Mouse (Mus musculus) bone marrow, adult 2 months (tissue): ENCODE measurements around the gene Slc6a17. TPM values are rescaled to one million over a fixed set of nuclear protein-coding genes. Genes with fewer than 3 reads are reported as not detected.

ENCODE experiments used
- H3K27ac ChIP-seq: fragments of 200-500 bp; 2 replicates; pipeline ENCODE4 v1.5.1; 2012; ENCODE audit warnings: low read depth, mild to moderate bottlenecking, control low read depth, inconsistent platforms, low read length; ENCODE audit not compliant: control insufficient read depth, poor library complexity, insufficient read depth
- H3K4me1 ChIP-seq: fragments of 200-500 bp; 2 replicates; pipeline ENCODE4 v1.6.1; 2011; ENCODE audit warnings: low read length; ENCODE audit not compliant: control insufficient read depth, insufficient read depth
- H3K4me3 ChIP-seq: fragments of 200-500 bp; replicated peaks from 2 replicates; pipeline ENCODE3; 2011; ENCODE audit warnings: mild to moderate bottlenecking, low read depth, low read length, control low read depth; ENCODE audit not compliant: control insufficient read depth
- CTCF ChIP-seq: fragments of 200-500 bp; IDR thresholded peaks from 2 replicates; pipeline ENCODE4 v1.5.1; 2011; ENCODE audit warnings: low read length, control low read depth; ENCODE audit not compliant: control insufficient read depth, insufficient read depth
- POLR2A ChIP-seq: fragments of 200-500 bp; IDR thresholded peaks from 2 replicates; pipeline ENCODE4 v1.6.1; 2011; ENCODE audit warnings: low read depth, mild to moderate bottlenecking, control low read depth, low read length, borderline replicate concordance; ENCODE audit not compliant: control insufficient read depth
- WGBS: fragments of 180-500 bp; shearing (Covaris S2); methylation state at CpG from one replicate; pipeline ENCODE4 v1.1.7; 2018; 5-methylcytosine and 5-hydroxymethylcytosine counted together
- polyA plus RNA-seq: library from polyadenylated mRNA; stranded (reverse); fragments of >200 nt; gene quantifications from 2 replicates; pipeline ENCODE4 v1.2.4, GENCODE M21; 2011; ENCODE audit warnings: low replicate concordance; ENCODE audit not compliant: missing spikeins, insufficient read depth, insufficient read length

Gene Slc6a17
- polyA plus RNA-seq, 1 experiment = 0.62 TPM

DNA sequence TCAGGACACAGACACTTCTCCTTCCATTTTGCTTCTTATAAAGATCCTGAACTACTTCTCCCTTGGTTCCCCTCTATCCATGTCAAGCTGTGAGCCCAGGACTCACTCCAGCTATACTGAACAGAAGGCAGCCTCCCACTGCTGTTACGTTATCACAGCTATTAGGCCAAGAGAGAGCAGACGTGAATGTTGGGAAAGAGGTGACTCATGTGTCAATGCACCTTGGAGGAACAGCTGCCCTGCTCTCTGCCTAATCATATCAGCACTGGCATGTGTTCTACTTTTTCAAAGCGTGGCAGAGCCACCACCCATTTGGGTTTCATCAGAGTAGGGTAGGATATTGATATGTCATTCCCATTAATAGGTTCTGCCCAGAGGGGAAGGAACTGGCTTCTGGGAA lies 71.0 kb downstream of the Slc6a17 start:
- TF ChIP-seq POLR2A = no peak
- no peak for TF ChIP-seq CTCF
- no peaks in the 10 kb centered on the region for H3K4me1 ChIP-seq
- 53% methylated on average over 3 of the region's 3 CpGs for WGBS
- H3K4me3 ChIP-seq = no peak overlapping the region
- no peak overlapping the region for H3K27ac ChIP-seq

DNA sequence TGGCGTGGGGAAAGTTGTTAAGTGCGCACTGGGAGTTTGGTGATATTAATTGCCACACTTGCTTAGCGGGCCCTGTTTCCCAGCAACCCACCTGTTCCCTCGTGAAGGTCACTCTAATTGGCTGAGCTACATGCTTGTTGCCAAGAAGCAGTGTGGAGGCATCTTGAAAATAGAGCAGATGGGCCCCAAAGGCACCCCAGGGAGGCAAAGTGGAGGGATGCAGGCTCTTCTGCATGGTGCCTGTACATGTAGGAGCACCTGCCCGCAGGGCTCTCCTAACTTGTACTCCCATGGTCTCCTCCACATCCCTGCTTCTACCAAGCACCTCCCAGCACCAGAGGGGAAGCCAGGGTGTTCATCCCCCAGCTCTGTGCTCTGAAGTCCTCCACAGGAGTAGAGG lies 74.0 kb downstream of the Slc6a17 start:
- TF ChIP-seq CTCF = no peak
- TF ChIP-seq POLR2A = no peak
- Histone ChIP-seq H3K4me1 (no peaks in the 10 kb centered on the region), H3K27ac (no peak overlapping the region), H3K4me3 (no peak overlapping the region)
- 78% methylated on average over 5 of the region's 5 CpGs for WGBS

DNA sequence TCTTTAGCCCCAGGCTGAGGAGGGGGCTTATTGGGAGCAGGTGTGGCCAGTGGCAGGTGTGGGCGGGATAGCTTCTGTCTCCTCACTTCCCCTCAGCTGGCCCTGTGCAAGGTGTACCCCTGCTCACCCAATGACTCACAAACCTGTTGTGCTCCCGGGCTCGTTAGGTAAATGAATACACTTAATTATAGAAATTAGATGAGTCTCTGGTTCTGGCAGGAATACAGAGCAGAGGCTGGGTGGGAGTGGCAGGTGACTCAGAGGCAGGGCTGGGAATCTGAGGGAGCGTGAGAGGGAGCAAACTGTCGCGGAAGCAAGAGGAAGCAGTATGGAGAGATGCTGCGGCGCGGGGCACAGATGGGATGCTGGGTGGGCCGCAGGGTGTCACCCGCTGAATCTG lies 75.6 kb downstream of the Slc6a17 start:
- TF ChIP-seq POLR2A (no peak), CTCF (no peak)
- no peak overlapping the region for H3K27ac ChIP-seq
- no peaks in the 10 kb centered on the region for H3K4me1 ChIP-seq
- WGBS = 82% methylated on average over 11 of the region's 11 CpGs
- no peak overlapping the region for H3K4me3 ChIP-seq

DNA sequence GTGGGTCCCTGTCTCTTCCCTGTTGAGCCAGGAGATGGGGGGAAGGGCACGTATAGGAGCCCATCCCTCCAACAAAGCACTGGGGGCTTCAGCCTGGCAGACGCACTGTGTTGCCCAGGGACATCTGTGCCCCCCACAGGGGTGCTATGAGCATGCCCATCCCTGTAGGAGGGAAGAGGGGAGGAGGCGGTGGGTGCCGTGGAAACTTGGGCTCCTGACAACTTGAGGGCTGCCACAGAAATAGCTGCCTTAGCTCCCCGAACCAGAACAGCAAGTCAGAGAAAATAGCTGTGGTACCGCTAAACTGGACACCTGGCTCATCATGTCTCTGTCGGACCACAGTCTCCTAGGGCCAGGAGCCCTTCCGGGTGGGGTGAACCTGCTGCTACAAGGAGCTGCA lies 76.5 kb downstream of the Slc6a17 start:
- Histone ChIP-seq H3K4me1 (no peaks in the 10 kb centered on the region), H3K27ac (no peak overlapping the region), H3K4me3 (no peak overlapping the region)
- no peak for TF ChIP-seq CTCF
- TF ChIP-seq POLR2A = no peak
- WGBS = 83% methylated on average over 8 of the region's 8 CpGs

DNA sequence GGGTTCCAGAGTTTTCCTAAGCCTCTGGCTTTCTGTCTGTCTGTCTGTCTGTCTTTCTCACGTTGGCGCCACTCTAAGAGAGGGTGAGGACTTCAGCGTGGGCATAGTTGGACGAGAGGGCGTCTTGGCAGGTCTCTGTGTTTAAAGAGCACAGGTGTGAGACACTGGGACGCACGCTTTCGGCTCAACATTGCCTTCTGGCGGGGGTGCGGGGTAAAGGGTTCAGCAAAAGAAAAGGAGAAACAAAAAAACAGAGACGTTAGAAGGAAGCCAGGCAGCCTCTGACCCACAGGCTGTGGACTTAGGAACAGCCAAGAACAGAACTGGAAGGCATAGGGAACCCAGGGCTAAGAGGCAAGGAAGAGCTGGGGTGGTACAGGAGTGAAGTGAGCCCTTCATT lies 78.5 kb downstream of the Slc6a17 start:
- H3K4me1 ChIP-seq = no peaks in the 10 kb centered on the region
- 77% methylated on average over 11 of the region's 11 CpGs for WGBS
- H3K27ac ChIP-seq = no peak overlapping the region
- no peak overlapping the region for H3K4me3 ChIP-seq
- TF ChIP-seq POLR2A = no peak
- TF ChIP-seq CTCF = no peak

DNA sequence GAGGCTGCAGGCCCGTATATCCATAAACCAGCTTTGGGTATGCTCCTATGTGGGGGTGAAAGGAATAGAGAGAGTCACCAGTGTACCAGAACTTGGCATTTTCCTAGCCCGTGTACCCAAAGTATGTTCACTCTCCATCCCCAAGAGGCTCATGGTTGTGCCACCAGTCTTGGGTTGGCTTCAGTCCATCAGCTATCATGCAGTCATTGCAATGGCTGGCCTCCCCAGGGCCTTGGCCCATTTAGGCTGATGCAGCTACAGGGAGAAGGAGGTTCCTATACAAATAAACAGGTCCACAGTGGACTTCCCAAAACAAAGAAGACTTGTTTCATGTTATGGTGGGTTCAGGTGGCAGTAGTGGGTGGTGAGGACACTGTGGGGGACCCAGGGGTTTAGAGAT lies 80.2 kb downstream of the Slc6a17 start:
- Histone ChIP-seq H3K4me1 (no peaks in the 10 kb centered on the region), H3K4me3 (no peak overlapping the region), H3K27ac (no peak overlapping the region)
- WGBS = 84% methylated on average over 2 of the region's 2 CpGs
- TF ChIP-seq CTCF (no peak), POLR2A (no peak)

DNA sequence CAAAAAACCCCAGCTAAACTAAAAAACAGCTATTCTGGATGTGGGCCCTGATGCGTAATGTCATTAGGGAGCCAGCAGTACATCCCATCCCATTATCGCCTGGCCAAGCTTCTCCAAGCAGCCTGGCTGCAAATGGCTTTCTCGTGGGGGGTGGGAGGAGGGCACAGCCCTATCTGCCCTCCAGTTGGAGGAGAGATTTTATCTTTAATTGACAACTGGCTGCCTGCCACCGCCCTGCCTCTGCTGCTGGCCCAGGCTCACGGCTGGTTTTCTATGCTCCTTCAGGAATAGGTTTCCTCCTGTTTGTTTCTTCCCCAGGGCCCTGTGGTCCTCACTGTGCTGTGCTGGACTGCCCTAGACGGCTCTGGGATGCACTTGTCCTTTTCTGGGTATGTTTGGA lies 81.4 kb downstream of the Slc6a17 start:
- Histone ChIP-seq H3K4me3 (no peak overlapping the region), H3K27ac (no peak overlapping the region), H3K4me1 (no peaks in the 10 kb centered on the region)
- 58% methylated on average over 6 of the region's 6 CpGs for WGBS
- TF ChIP-seq CTCF (no peak), POLR2A (no peak)

DNA sequence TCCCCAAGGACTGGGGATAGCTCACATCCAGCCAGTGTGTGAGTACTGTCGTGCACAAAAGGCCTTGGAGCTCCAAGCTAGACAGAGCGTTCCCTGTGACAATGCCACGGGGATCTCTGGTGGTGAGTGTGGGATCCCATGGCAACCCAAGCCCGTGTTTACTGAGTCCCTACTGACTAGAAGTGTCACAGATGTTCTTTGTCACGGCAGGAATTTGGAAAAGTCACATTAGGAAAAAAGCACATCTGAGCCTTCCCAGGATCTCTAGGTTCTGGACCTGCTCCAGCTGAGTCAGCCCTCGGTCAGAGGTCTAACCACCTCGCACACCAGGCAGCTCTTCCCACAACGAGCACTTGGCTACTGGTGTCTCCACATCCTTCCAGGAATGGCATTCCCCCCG lies 84.2 kb downstream of the Slc6a17 start:
- H3K27ac ChIP-seq = no peak overlapping the region
- H3K4me1 ChIP-seq = no peaks in the 10 kb centered on the region
- no peak for TF ChIP-seq CTCF
- TF ChIP-seq POLR2A = no peak
- H3K4me3 ChIP-seq = no peak overlapping the region
- WGBS = 69% methylated on average over 9 of the region's 9 CpGs

DNA sequence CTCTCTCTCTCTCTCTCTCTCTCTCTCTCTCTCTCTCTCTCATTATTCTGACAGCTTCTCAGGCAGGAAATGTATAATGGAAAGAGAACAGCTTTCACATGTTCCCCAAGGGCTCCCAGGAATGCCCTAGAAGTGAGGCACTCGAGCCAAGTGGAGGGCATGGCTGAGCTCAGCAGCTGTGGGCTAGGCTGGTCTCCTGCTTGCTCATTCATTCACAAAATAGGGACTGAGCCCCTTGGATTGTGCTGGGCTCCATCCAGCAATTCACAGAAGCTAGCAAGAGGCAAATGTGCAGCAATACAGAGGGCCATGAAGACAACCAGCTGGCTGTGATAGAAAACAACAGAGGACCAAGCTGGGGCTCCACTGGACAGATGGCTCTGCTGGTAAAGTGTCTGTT lies 86.5 kb downstream of the Slc6a17 start:
- 20% methylated on average over 1 of the region's 1 CpGs for WGBS
- H3K27ac ChIP-seq = no peak overlapping the region
- no peak for TF ChIP-seq CTCF
- TF ChIP-seq POLR2A = no peak
- H3K4me1 ChIP-seq = no peaks in the 10 kb centered on the region
- H3K4me3 ChIP-seq = no peak overlapping the region
